Mouse (Mus musculus) heart, embryonic 15.5 days (tissue): Measurements from ENCODE around the gene Uvrag. TPM values are rescaled to one million over a fixed set of nuclear protein-coding genes. Genes with fewer than 3 reads are reported as not detected.
A peak's percentile ranks its signal among the peaks of the same experiment; 100 is the strongest.

Source experiments
- ATAC-seq: fragments of 200-750 bp; cut with Nextera tagmentation; replicated peaks from 2 replicates; pipeline ENCODE4 v1.8.0; 2017; ENCODE audit warnings: low read depth, moderate TSS enrichment; ENCODE audit not compliant: insufficient number of reproducible peaks, insufficient read depth, low FRiP score
- H3K27ac ChIP-seq: fragments of 300-500 bp; sonication (generic); 2 replicates; pipeline ENCODE4 v1.5.1; 2015; ENCODE audit warnings: mild to moderate bottlenecking, inconsistent platforms
- H3K27me3 ChIP-seq: fragments of 300-500 bp; sonication (generic); 2 replicates; pipeline ENCODE4 v1.6.1; 2015; ENCODE audit warnings: inconsistent platforms
- H3K36me3 ChIP-seq: fragments of 300-500 bp; sonication (generic); 2 replicates; pipeline ENCODE4 v1.6.1; 2015; ENCODE audit warnings: mild to moderate bottlenecking, inconsistent platforms
- H3K4me1 ChIP-seq: fragments of 300-500 bp; sonication (generic); replicated peaks from 2 replicates; pipeline ENCODE4 v1.6.1; 2015; ENCODE audit warnings: inconsistent platforms
- H3K4me2 ChIP-seq: fragments of 300-500 bp; sonication (generic); 2 replicates; pipeline ENCODE4 v1.6.1; 2015; ENCODE audit warnings: inconsistent platforms, mild to moderate bottlenecking, moderate library complexity
- H3K4me3 ChIP-seq: fragments of 300-500 bp; sonication (generic); 2 replicates; pipeline ENCODE4 v1.5.1; 2015; ENCODE audit warnings: mild to moderate bottlenecking, inconsistent platforms
- H3K9ac ChIP-seq: fragments of 300-500 bp; sonication (generic); 2 replicates; pipeline ENCODE4 v1.6.1; 2015; ENCODE audit warnings: mild to moderate bottlenecking, inconsistent platforms
- H3K9me3 ChIP-seq: fragments of 300-500 bp; sonication (generic); replicated peaks from 2 replicates; pipeline ENCODE4 v1.6.1; 2016; ENCODE audit warnings: inconsistent platforms
- WGBS: fragments of 180-500 bp; shearing (Covaris S2); methylation state at CpG from one replicate; pipeline ENCODE4 v1.1.7; 2015; ENCODE audit warnings: mixed read lengths; 5-methylcytosine and 5-hydroxymethylcytosine counted together
- polyA plus RNA-seq: library from polyadenylated mRNA; unstranded; fragments of >200 nt; fragmentation: Nextera tagmentation; extraction: Ambion mirVana; gene quantifications from 2 replicates; pipeline ENCODE4 v1.2.1, GENCODE M21; 2015

The Uvrag gene
- polyA plus RNA-seq, 1 experiment from 2014 or later: 16.0 TPM

- Histone ChIP-seq H3K9me3 (no peaks in the 10 kb centered on the region), H3K9ac (no peak overlapping the region), H3K27me3 (no peaks in the 10 kb centered on the region), H3K4me1 (no peaks in the 10 kb centered on the region), H3K27ac (no peak overlapping the region), H3K4me3 (no peak overlapping the region), H3K4me2 (no peak overlapping the region), H3K36me3 (peaks cover 16% of the 10 kb centered on the region)
- WGBS: 83% methylated on average over 3 of the region's 3 CpGs
- ATAC-seq: no peak
Measured at GRCm38 (mm10) chr7:99094336-99094735, 46.6 kb downstream of the Uvrag start.

GRCm38 (mm10) chr7:99091915-99092645, 48.9 kb downstream of the Uvrag start:
- no peaks in the 10 kb centered on the region for H3K4me1 ChIP-seq
- no peak overlapping the region for H3K27ac ChIP-seq
- ATAC-seq: no peak
- H3K36me3 ChIP-seq: peaks cover 7% of the 10 kb centered on the region; the same call in 1 of the 2 replicates
- H3K4me2 ChIP-seq: no peak overlapping the region
- no peaks in the 10 kb centered on the region for H3K9me3 ChIP-seq
- H3K27me3 ChIP-seq: no peaks in the 10 kb centered on the region
- H3K9ac ChIP-seq: no peak overlapping the region
- no peak overlapping the region for H3K4me3 ChIP-seq
- WGBS: 77% methylated on average over 17 of the region's 17 CpGs

- Histone ChIP-seq H3K27me3 (no peaks in the 10 kb centered on the region), H3K36me3 (0 out of 2 replicates have a peak, but pooled peaks cover 7% of the 10 kb centered on the region), H3K4me3 (no peak overlapping the region), H3K4me2 (no peak overlapping the region), H3K9ac (no peak overlapping the region), H3K4me1 (peaks cover 4% of the 10 kb centered on the region; the same call in 1 of the 2 replicates), H3K9me3 (no peaks in the 10 kb centered on the region), H3K27ac (no peak overlapping the region)
- WGBS: 89% methylated on average over 4 of the region's 4 CpGs
- no peak for ATAC-seq
Measured at GRCm38 (mm10) chr7:99089716-99090115, 51.2 kb downstream of the Uvrag start.

GRCm38 (mm10) chr7:99088576-99089346, 52.2 kb downstream of the Uvrag start:
- no peak overlapping the region for H3K4me2 ChIP-seq
- no peak for ATAC-seq
- H3K27me3 ChIP-seq: no peaks in the 10 kb centered on the region
- H3K27ac ChIP-seq: no peak overlapping the region
- H3K36me3 ChIP-seq: 0 out of 2 replicates have a peak, but pooled peaks cover 7% of the 10 kb centered on the region
- H3K9ac ChIP-seq: no peak overlapping the region
- 88% methylated on average over 10 of the region's 10 CpGs for WGBS
- no peak overlapping the region for H3K4me3 ChIP-seq
- peaks cover 4% of the 10 kb centered on the region; the same call in 1 of the 2 replicates for H3K4me1 ChIP-seq
- no peaks in the 10 kb centered on the region for H3K9me3 ChIP-seq

GRCm38 (mm10) chr7:99087581-99087980, 53.4 kb downstream of the Uvrag start:
- 81% methylated on average over 7 of the region's 7 CpGs for WGBS
- Histone ChIP-seq H3K4me2 (no peak overlapping the region), H3K36me3 (0 out of 2 replicates have a peak, but pooled peaks cover 7% of the 10 kb centered on the region), H3K4me1 (peaks cover 4% of the 10 kb centered on the region; the same call in 1 of the 2 replicates), H3K27ac (no peak overlapping the region), H3K9ac (no peak overlapping the region), H3K4me3 (no peak overlapping the region), H3K27me3 (no peaks in the 10 kb centered on the region), H3K9me3 (no peaks in the 10 kb centered on the region)
- no peak for ATAC-seq

GRCm38 (mm10) chr7:99086646-99087443, 54.1 kb downstream of the Uvrag start:
- H3K4me3 ChIP-seq: no peak overlapping the region
- H3K27me3 ChIP-seq: no peaks in the 10 kb centered on the region
- H3K4me1 ChIP-seq: peaks cover 4% of the 10 kb centered on the region; the same call in 1 of the 2 replicates
- no peaks in the 10 kb centered on the region for H3K9me3 ChIP-seq
- H3K36me3 ChIP-seq: 0 out of 2 replicates have a peak, but pooled peaks cover 7% of the 10 kb centered on the region
- H3K4me2 ChIP-seq: no peak overlapping the region
- ATAC-seq: no peak
- no peak overlapping the region for H3K27ac ChIP-seq
- no peak overlapping the region for H3K9ac ChIP-seq
- 83% methylated on average over 9 of the region's 9 CpGs for WGBS

GRCm38 (mm10) chr7:99085249-99085648, 55.7 kb downstream of the Uvrag start:
- H3K9ac ChIP-seq: no peak overlapping the region
- H3K36me3 ChIP-seq: 0 out of 2 replicates have a peak, but pooled peaks cover 7% of the 10 kb centered on the region
- no peak; the same call in 1 of the 2 replicates for ATAC-seq
- peaks cover 4% of the 10 kb centered on the region; the same call in 1 of the 2 replicates for H3K4me1 ChIP-seq
- H3K4me2 ChIP-seq: no peak overlapping the region
- H3K27me3 ChIP-seq: no peaks in the 10 kb centered on the region
- no peaks in the 10 kb centered on the region for H3K9me3 ChIP-seq
- 73% methylated on average over 3 of the region's 3 CpGs for WGBS
- H3K4me3 ChIP-seq: no peak overlapping the region
- H3K27ac ChIP-seq: no peak overlapping the region

GRCm38 (mm10) chr7:99079522-99079921, 61.4 kb downstream of the Uvrag start:
- Histone ChIP-seq H3K9me3 (no peaks in the 10 kb centered on the region), H3K36me3 (no peaks in the 10 kb centered on the region), H3K27ac (no peak overlapping the region), H3K4me1 (0 out of 2 replicates have a peak, but pooled peaks cover 4% of the 10 kb centered on the region), H3K9ac (no peak overlapping the region), H3K4me3 (no peak overlapping the region), H3K4me2 (no peak overlapping the region), H3K27me3 (no peaks in the 10 kb centered on the region)
- 28% methylated on average over 4 of the region's 4 CpGs for WGBS
- no peak for ATAC-seq

- ATAC-seq: no peak
- no peaks in the 10 kb centered on the region for H3K9me3 ChIP-seq
- 91% methylated on average over 6 of the region's 6 CpGs for WGBS
- no peaks in the 10 kb centered on the region for H3K36me3 ChIP-seq
- no peak overlapping the region for H3K27ac ChIP-seq
- no peaks in the 10 kb centered on the region for H3K27me3 ChIP-seq
- H3K4me2 ChIP-seq: no peak overlapping the region
- H3K4me1 ChIP-seq: 0 out of 2 replicates have a peak, but pooled peaks cover 4% of the 10 kb centered on the region
- no peak overlapping the region for H3K4me3 ChIP-seq
- no peak overlapping the region for H3K9ac ChIP-seq
Measured at GRCm38 (mm10) chr7:99078805-99079204, 62.1 kb downstream of the Uvrag start.

- Histone ChIP-seq H3K9ac (no peak overlapping the region), H3K9me3 (no peaks in the 10 kb centered on the region), H3K4me1 (peaks cover 6% of the 10 kb centered on the region; the same call in 1 of the 2 replicates), H3K27ac (no peak overlapping the region; the same call in 1 of the 2 replicates), H3K27me3 (no peaks in the 10 kb centered on the region), H3K36me3 (no peaks in the 10 kb centered on the region), H3K4me3 (no peak overlapping the region), H3K4me2 (no peak overlapping the region)
- 34% methylated on average over 8 of the region's 8 CpGs for WGBS
- ATAC-seq: peak; percentile 48
Measured at GRCm38 (mm10) chr7:99077234-99077633, 63.7 kb downstream of the Uvrag start.

GRCm38 (mm10) chr7:99075101-99075500, 65.8 kb downstream of the Uvrag start:
- Histone ChIP-seq H3K4me1 (peaks cover 24% of the 10 kb centered on the region), H3K9me3 (no peaks in the 10 kb centered on the region), H3K4me3 (no peak overlapping the region), H3K27ac (no peak overlapping the region), H3K4me2 (no peak overlapping the region), H3K27me3 (no peaks in the 10 kb centered on the region), H3K36me3 (no peaks in the 10 kb centered on the region), H3K9ac (no peak overlapping the region)
- 90% methylated on average over 5 of the region's 5 CpGs for WGBS
- ATAC-seq: no peak
